Mouse (Mus musculus): ENCODE results near the gene Gabra2.

Gene Gabra2

DNA sequence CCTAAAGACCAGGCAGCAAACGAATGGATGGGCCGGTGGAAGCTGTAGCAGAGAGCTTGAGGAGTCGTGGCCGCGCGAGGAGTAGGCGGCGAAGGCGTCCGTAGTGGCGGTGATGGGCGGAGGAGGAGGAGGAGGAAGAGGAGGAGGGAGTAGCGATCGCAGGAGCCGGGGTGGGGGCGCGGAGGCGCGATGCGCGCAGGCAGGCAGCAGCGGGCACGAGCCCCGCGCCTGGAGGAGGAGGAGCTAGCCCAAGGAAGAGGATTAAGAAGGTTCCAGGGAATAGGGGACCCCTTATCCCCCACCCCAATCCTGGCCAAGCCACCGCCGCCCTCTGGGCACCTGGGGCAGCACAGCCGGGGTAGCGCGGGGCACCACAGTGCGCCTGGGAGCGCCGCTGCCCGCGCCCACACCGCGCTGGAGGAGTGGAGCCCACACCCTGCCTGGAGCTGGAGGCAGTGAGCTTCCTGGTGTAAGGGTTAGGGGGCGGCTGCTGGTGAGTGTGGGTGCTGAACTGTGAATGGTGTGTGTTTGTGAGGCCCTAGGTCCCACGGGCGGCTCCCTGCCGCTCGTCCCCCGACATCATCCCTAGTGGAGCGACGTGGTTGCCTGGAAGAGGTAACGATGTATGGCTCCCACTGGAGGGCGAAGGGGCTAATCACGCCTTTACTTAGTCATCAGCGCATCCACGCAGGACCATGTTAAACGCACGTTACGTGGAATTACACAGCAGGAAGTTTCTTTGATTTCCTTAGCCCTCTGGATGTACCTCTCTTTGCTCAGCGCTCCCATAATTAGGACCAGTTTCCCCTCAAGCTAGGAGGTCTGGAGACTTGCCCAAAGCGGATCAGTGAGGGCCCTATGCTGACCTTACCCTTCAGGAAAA lies at the start of gene Gabra2:
Gene Gabra2, minus strand, starts transcription at position 125 of the 883 bp plus-strand sequence.
- no peak for DNase-seq (ENCODE audit: low read depth)

DNA sequence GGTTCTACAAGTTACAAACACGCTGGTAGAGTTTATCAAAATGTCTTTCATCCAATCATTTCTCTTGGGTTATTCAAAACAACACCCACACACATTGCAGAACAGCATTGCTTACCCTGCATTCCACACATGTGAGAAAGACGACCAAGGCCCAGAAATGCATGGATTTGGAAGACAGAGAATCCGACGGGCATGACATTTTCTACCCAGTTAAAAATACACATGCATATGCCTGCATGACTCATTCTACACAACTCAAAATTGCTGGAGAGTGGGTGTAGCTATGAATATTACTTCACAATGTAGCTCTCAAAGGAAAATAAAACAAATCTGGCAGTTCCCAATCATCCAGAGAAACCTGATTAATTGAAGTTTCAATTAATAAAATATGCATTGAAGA lies 41.0 kb upstream of the Gabra2 start:
- no peak for DNase-seq (ENCODE audit: low read depth)

DNA sequence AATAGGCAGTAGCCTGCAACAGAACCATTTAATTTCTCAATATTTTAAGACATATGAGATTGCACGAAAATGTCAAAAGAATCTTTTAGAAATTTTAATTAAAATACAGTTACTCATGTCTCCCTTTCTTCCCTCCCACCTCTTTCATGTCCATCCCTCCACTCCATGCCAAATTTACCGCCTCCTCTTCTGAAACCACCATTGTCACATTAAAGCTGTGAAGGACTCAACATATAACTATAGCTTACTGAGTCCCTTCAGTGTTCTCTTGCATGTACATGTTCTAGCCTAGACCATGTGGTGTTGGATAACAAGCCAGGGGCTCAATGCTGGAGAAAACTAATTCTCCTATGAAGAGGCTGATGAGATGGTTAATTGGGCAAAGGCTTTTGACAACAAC lies 40.2 kb upstream of the Gabra2 start:
- DNase-seq (ENCODE audit: low read depth): no peak

DNA sequence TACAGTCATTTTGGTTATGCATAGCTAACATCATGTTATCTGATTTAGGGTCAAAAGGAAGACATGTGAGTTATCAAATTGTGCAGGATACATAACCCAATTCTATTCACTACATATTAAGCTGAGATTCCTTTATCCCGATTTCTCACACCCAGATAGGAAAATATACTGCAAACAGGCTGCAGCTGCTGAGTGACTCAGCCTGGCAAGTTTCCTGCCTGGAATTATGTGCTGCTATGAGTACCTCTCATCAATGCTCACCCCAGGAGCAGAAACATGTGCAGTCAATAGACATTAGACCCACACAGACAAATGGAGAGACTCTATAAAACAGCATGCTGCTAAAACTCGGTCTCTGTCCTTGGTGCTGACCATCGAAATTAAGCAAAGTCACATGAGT lies 32.1 kb upstream of the Gabra2 start:
- DNase-seq (ENCODE audit: low read depth): peak; percentile 20

GRCm38 (mm10) chr5:71115216-71115615 lies 19.6 kb upstream of the Gabra2 start:
- DNase-seq (ENCODE audit: low read depth): peak; percentile 32

GRCm38 (mm10) chr5:71095180-71095579 lies 469 bp downstream of the Gabra2 start:
- DNase-seq (ENCODE audit: low read depth): no peak

DNA sequence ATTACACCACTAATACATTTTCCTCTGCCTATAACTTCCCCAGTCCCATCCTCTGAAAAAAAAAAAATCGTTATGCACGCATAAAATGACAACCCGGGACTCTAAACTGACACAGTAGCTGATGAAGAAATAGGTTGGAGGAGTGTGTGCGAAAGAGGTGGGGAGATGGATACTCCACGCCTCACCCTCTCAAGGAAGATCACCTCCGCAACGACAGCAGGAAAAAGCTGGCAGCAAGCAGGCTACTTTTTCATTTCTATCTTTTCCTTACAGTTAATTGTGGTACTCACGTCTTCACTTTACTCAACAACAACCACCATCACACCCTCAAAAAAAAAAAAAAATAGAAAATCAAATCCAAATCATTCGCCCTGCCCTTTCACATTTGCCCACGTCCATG lies 873 bp downstream of the Gabra2 start:
- no peak for DNase-seq (ENCODE audit: low read depth)

- DNase-seq (ENCODE audit: low read depth): no peak
These were observed 1.8 kb downstream of the Gabra2 start for GRCm38 (mm10) chr5:71093807-71094206.

- no peak for DNase-seq (ENCODE audit: low read depth)
These were observed 3.2 kb downstream of the Gabra2 start for GRCm38 (mm10) chr5:71092475-71092874.

GRCm38 (mm10) chr5:71091926-71092325 lies 3.7 kb downstream of the Gabra2 start:
- no peak for DNase-seq (ENCODE audit: low read depth)

GRCm38 (mm10) chr5:71078861-71079260 lies 16.8 kb downstream of the Gabra2 start:
- no peak for DNase-seq (ENCODE audit: low read depth)

GRCm38 (mm10) chr5:71061696-71062095 lies 34.0 kb downstream of the Gabra2 start:
- DNase-seq (ENCODE audit: low read depth): no peak

DNA sequence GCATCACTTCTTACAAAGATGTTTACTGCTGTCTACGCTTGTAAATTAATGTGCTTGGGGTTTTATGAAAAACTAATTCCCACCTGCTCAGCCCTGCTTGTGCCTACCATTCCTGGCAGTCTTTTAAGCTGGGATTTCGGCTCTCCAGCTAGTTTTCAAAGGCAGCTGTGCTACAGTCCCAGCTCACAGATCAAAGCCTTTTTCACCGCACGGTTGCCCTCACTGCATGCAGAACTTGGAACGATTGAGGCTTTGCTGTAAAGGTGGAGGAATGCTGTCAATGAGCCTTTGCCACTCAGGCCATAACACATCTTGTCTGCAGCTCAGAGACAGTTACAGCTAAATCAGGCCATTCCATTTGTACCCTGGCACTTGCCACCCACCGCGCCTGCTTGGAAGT lies 37.6 kb downstream of the Gabra2 start:
- no peak for DNase-seq (ENCODE audit: low read depth)

DNA sequence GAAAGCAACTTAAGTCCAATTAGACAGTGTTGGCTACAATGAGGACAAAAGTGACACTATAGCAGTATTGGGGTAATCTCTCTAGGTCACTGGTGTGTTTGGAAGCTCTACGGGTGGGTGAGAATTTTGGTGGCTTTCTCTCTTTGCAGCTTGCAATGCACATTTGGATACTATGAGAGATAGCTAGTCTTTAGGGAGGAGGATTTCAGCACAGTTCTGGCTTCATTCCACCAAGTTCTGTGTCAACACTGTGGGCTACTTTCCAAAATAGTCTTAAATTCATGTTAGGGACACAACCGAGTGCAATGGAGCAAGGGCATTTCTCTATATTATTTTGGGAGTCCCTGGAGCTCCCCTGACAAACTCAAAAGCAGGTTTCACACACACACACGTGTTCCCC lies 58.3 kb downstream of the Gabra2 start:
- DNase-seq (ENCODE audit: low read depth): no peak

- no peak for DNase-seq (ENCODE audit: low read depth)
These were observed 69.7 kb downstream of the Gabra2 start for GRCm38 (mm10) chr5:71025956-71026355.

DNA sequence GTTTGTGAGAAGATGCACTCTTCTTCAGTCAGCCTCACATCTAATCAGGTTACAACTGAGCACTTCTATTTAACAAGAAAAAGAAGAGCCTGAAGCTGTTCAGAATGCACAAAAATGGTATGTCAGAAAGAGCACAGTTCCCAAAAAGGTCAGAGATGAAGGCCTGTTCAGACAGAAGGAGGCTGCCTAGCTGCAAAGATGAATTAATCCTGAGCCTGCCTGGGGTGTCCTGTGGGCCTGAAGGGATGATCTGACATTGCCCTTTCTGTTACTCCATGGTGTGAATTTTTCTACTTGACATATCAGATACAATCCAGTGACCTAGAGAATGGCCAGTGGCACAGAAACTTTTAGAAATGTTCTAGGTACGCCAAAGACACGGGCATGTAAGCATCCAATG lies 83.9 kb downstream of the Gabra2 start:
- DNase-seq (ENCODE audit: low read depth): no peak

- DNase-seq (ENCODE audit: low read depth): no peak
These were observed 84.4 kb downstream of the Gabra2 start for GRCm38 (mm10) chr5:71011271-71011670.

DNA sequence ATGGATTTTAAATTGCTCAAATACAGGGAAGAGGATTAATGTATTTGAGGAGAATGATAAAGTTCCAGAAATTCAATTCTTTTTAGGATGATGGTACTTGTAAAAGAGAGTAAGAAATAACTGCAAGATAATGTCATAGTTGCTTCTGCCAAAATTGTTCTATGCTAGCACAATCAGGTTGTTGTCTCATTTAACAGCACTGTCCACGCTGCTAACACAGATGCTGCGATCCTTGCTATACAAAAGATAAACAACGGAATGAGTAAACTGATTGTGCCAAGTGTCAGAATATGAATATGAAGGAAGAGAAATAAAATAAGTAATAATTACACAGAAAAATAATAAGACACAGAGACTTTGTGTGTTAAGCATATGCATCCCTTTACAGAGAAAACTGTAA lies 84.9 kb downstream of the Gabra2 start:
- DNase-seq (ENCODE audit: low read depth): no peak

GRCm38 (mm10) chr5:70995617-70996325 lies 99.9 kb downstream of the Gabra2 start:
- no peak for DNase-seq (ENCODE audit: low read depth)

GRCm38 (mm10) chr5:70993281-70993680 lies 102.4 kb downstream of the Gabra2 start:
- no peak for DNase-seq (ENCODE audit: low read depth)

DNA sequence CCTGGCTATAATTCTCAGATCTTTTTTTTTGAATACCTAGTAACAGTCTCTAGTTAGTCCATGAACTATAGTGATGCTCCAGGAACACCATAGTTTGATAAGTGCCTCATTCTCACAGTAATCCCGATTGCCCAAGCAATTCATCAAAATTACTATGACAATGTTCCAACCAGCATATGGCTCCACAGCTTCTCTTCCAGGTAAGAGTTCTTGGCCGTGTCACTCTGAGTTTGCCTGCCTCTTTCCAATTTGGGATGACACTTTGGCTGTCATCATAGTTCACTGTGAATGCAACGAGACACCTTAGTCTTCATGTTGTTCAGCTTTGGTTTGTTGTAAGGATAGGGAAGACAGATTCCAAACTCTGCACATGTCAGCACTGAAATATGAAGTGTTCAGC lies 104.8 kb downstream of the Gabra2 start:
- no peak for DNase-seq (ENCODE audit: low read depth)

Data from NIH3T3 (cell line).